Mouse (Mus musculus): ENCODE data around the gene Hyal2.

- no peak for TF ChIP-seq CTCF (IDR thresholded peaks at IDR 0.05; ENCODE audit: extremely low read depth, insufficient read length, insufficient replicate concordance, low read depth, low read length)
- TF ChIP-seq POLR2A (IDR thresholded peaks at IDR 0.05; ENCODE audit: low read depth, low read length): no peak
Observed at GRCm38 (mm10) chr9:107607036-107607435, 39.3 kb downstream of the Hyal2 start.
